8 mouse cellular contexts compared by ENCODE assay signal in genomic region chr7:19227883-19228792, GRCm38 (mm10). TPM values are rescaled to one million over a fixed set of nuclear protein-coding genes. Genes with fewer than 3 reads are reported as not detected.
DNase-seq lines count a peak whose midpoint lies in the region; ATAC-seq and TF ChIP-seq lines count a peak whose summit lies in the region.

Gene Opa3 (plus strand): TSS chr7:19228334.

- peak within 1 kb of the TSS; percentile 79 for H3K4me2 ChIP-seq in heart, embryonic 11.5 days
- H3K4me2 ChIP-seq in kidney, embryonic 16.5 days (replicated peaks; ENCODE audit: low read depth, low read length): peak within 1 kb of the TSS; percentile 86
- peak within 1 kb of the TSS; percentile 83 for H3K4me2 ChIP-seq in myocyte (ENCODE audit: low read depth)

- peak; percentile 93 for ATAC-seq in heart, embryonic 11.5 days (replicated peaks; ENCODE audit: insufficient number of reproducible peaks, low FRiP score, low TSS enrichment)
- peak; percentile 95 for ATAC-seq in kidney, embryonic 16.5 days (ENCODE audit: low FRiP score, low TSS enrichment)

- H3K36me3 ChIP-seq in C2C12 (ENCODE audit: control insufficient read depth, insufficient read depth): no peaks in the 10 kb centered on the region
- peaks cover 61% of the 10 kb centered on the region for H3K36me3 ChIP-seq in erythroblast, embryonic 14.5 days (ENCODE audit: control insufficient read depth)
- H3K36me3 ChIP-seq in heart, embryonic 11.5 days (ENCODE audit: control insufficient read depth, insufficient read depth, low read length): peaks cover 9% of the 10 kb centered on the region; the same call in 1 of the 2 replicates
- H3K36me3 ChIP-seq in kidney, embryonic 16.5 days (ENCODE audit: insufficient read depth, low read length): no peaks in the 10 kb centered on the region
- H3K36me3 ChIP-seq in liver, adult 2 months (ENCODE audit: control insufficient read depth, insufficient read depth, low read length): no peaks in the 10 kb centered on the region
- H3K36me3 ChIP-seq in myocyte (ENCODE audit: control insufficient read depth, insufficient read depth): no peaks in the 10 kb centered on the region
- H3K36me3 ChIP-seq in splenic B cell, adult 2 months (ENCODE audit: control insufficient read depth, insufficient read depth, low read length, poor library complexity, severe bottlenecking): no peaks in the 10 kb centered on the region; the same call in 1 of the 2 replicates

- H3K9ac ChIP-seq in heart, embryonic 11.5 days (ENCODE audit: low read depth, low read length): peak within 1 kb of the TSS; percentile 91
- H3K9ac ChIP-seq in kidney, embryonic 16.5 days (replicated peaks; ENCODE audit: low read length): peak within 1 kb of the TSS; percentile 85
- peak within 1 kb of the TSS; percentile 86 for H3K9ac ChIP-seq in liver, adult 2 months (ENCODE audit: low read depth, low read length)

- H3K27ac ChIP-seq in heart, embryonic 11.5 days (ENCODE audit: low read depth, low read length): peak within 1 kb of the TSS; percentile 100
- peak within 1 kb of the TSS; percentile 100 for H3K27ac ChIP-seq in kidney, embryonic 16.5 days (ENCODE audit: low read length)
- H3K27ac ChIP-seq in liver, adult 2 months (replicated peaks; ENCODE audit: insufficient read depth, low read depth, low read length): peak within 1 kb of the TSS; percentile 96

- peaks cover 87% of the 10 kb centered on the region for H3K4me1 ChIP-seq in erythroblast, embryonic 14.5 days (ENCODE audit: control insufficient read depth)
- peaks cover 14% of the 10 kb centered on the region for H3K4me1 ChIP-seq in heart, embryonic 11.5 days (ENCODE audit: control insufficient read depth, insufficient read depth, low read length)
- H3K4me1 ChIP-seq in kidney, embryonic 16.5 days (ENCODE audit: insufficient read depth, low read length): peaks cover 20% of the 10 kb centered on the region
- H3K4me1 ChIP-seq in liver, adult 2 months (ENCODE audit: control insufficient read depth, insufficient read depth, low read length): peaks cover 36% of the 10 kb centered on the region

- TF ChIP-seq CTCF in C2C12 (IDR thresholded peaks at IDR 0.05; ENCODE audit: control insufficient read depth, insufficient read depth, insufficient read length): peak; percentile 10
- TF ChIP-seq CTCF in brain, embryonic 14.5 days (IDR thresholded peaks at IDR 0.05; ENCODE audit: borderline replicate concordance, extremely low read depth, insufficient read depth, insufficient read length): peak; percentile 55
- TF ChIP-seq CTCF in liver, adult 2 months (IDR thresholded peaks at IDR 0.05; ENCODE audit: low read depth, low read length): peak; percentile 52; the same call in 1 of the 2 replicates

- H3K79me3 ChIP-seq in C2C12 (ENCODE audit: low read depth): peaks cover 33% of the 10 kb centered on the region

- H3K27me3 ChIP-seq in C2C12 (ENCODE audit: control insufficient read depth, insufficient read depth, insufficient read length) (no peaks in the 10 kb centered on the region), myocyte (ENCODE audit: control insufficient read depth, insufficient read depth, insufficient read length) (no peaks in the 10 kb centered on the region)
- H3K27me3 ChIP-seq in erythroblast, embryonic 14.5 days (ENCODE audit: control insufficient read depth): no peaks in the 10 kb centered on the region
- no peaks in the 10 kb centered on the region for H3K27me3 ChIP-seq in heart, embryonic 11.5 days (ENCODE audit: control insufficient read depth, insufficient read depth, low read length)
- no peaks in the 10 kb centered on the region for H3K27me3 ChIP-seq in kidney, embryonic 16.5 days (ENCODE audit: insufficient read depth, low read length)
- no peaks in the 10 kb centered on the region for H3K27me3 ChIP-seq in liver, adult 2 months (ENCODE audit: control insufficient read depth, insufficient read depth, low read length)
- H3K27me3 ChIP-seq in splenic B cell, adult 2 months (ENCODE audit: control insufficient read depth, insufficient read depth, low read length, poor library complexity, severe bottlenecking): no peaks in the 10 kb centered on the region

- H3K9me3 ChIP-seq in erythroblast, embryonic 14.5 days (ENCODE audit: control insufficient read depth, low read length): no peaks in the 10 kb centered on the region
- no peaks in the 10 kb centered on the region for H3K9me3 ChIP-seq in heart, embryonic 11.5 days (replicated peaks; ENCODE audit: control insufficient read depth, low read length)
- H3K9me3 ChIP-seq in kidney, embryonic 16.5 days (ENCODE audit: low read length): no peaks in the 10 kb centered on the region

- under 1% methylated on average over 89 of the region's 91 CpGs for WGBS in heart, embryonic 11.5 days (ENCODE audit: insufficient replicate concordance)
- under 1% methylated on average over 90 of the region's 91 CpGs for WGBS in kidney, embryonic 16.5 days
- WGBS in liver, adult 2 months: under 1% methylated on average over 91 of the region's 91 CpGs

- DNase-seq in brain, embryonic 14.5 days (ENCODE audit: low read depth): peak; percentile 100
- peak; percentile 98 for DNase-seq in liver, adult 2 months (ENCODE audit: extremely low read depth, low read depth, low spot score)
- peak; percentile 100 for DNase-seq in splenic B cell, adult 2 months (ENCODE audit: low read depth, low spot score)

- H3K79me2 ChIP-seq in C2C12 (ENCODE audit: control insufficient read depth, insufficient read depth): peaks cover 44% of the 10 kb centered on the region
- H3K79me2 ChIP-seq in liver, adult 2 months (ENCODE audit: control insufficient read depth, insufficient read depth, low read length): peaks cover 18% of the 10 kb centered on the region; the same call in 1 of the 2 replicates
- peaks cover 43% of the 10 kb centered on the region for H3K79me2 ChIP-seq in myocyte (ENCODE audit: control insufficient read depth, insufficient read depth)

- TF ChIP-seq POLR2A in brain, embryonic 14.5 days (IDR thresholded peaks at IDR 0.05; ENCODE audit: borderline replicate concordance, extremely low read depth, insufficient read depth, insufficient read length, poor library complexity, severe bottlenecking): peak; percentile 78; the same call in 1 of the 2 replicates
- TF ChIP-seq POLR2A in liver, adult 2 months (IDR thresholded peaks at IDR 0.05; ENCODE audit: extremely low read depth, insufficient read depth, low read length): peak; percentile 84
- peak; percentile 93 for TF ChIP-seq POLR2A in myocyte (IDR thresholded peaks at IDR 0.05; ENCODE audit: insufficient read length, low read depth)

- H3K4me3 ChIP-seq in C2C12 (ENCODE audit: insufficient read depth, poor library complexity, severe bottlenecking) (peak within 1 kb of the TSS; percentile 44), myocyte (peak within 1 kb of the TSS; percentile 73)
- H3K4me3 ChIP-seq in erythroblast, embryonic 14.5 days (replicated peaks): peak within 1 kb of the TSS; percentile 73
- peak within 1 kb of the TSS; percentile 62 for H3K4me3 ChIP-seq in heart, embryonic 11.5 days (ENCODE audit: low read depth, low read length)
- peak within 1 kb of the TSS; percentile 68 for H3K4me3 ChIP-seq in kidney, embryonic 16.5 days (ENCODE audit: low read length)
- H3K4me3 ChIP-seq in liver, adult 2 months (ENCODE audit: insufficient read depth, low read depth, low read length): peak within 1 kb of the TSS; percentile 71

- H3ac ChIP-seq in C2C12 (ENCODE audit: control insufficient read depth, insufficient read length, low read depth) (peak within 1 kb of the TSS; percentile 87), myocyte (ENCODE audit: control insufficient read depth, insufficient read length) (peak within 1 kb of the TSS; percentile 74)

TF ChIP-seq in C2C12, 6 proteins besides CTCF, POLR2A, EP300 and RAD21:
- TF ChIP-seq FOSL1 (IDR thresholded peaks at IDR 0.05; ENCODE audit: insufficient read depth, low read length, poor library complexity, severe bottlenecking): peak; percentile 26
- peak; percentile 59 for TF ChIP-seq MAX (IDR thresholded peaks at IDR 0.05)
- TF ChIP-seq USF1 (IDR thresholded peaks at IDR 0.05; ENCODE audit: low read depth): no peak
- no peak for TF ChIP-seq CEBPB (IDR thresholded peaks at IDR 0.05; ENCODE audit: low read depth)

TF ChIP-seq in myocyte, 11 proteins besides CTCF, POLR2A, EP300 and RAD21:
- TF ChIP-seq E2F4 (IDR thresholded peaks at IDR 0.05; ENCODE audit: insufficient read depth) (peak; percentile 85), SRF (IDR thresholded peaks at IDR 0.05; ENCODE audit: control insufficient read depth, insufficient read length, low read depth) (peak; percentile 77), REST (IDR thresholded peaks at IDR 0.05; ENCODE audit: insufficient read depth, insufficient read length) (no peak), POLR2AphosphoS2 (IDR thresholded peaks at IDR 0.05; ENCODE audit: insufficient read length, low read depth) (peak; percentile 89), MYOD1 (IDR thresholded peaks at IDR 0.05; ENCODE audit: control insufficient read depth in 1 of 3, insufficient read length in 2 of 3, low read depth in 2 of 3) (peak in 1 of 3 experiments; percentile 18), MYOG (IDR thresholded peaks at IDR 0.05; ENCODE audit: control insufficient read depth in 1 of 3, insufficient read depth in 1 of 3, insufficient read length in 2 of 3, low read depth in 2 of 3) (no peak), TCF12 (IDR thresholded peaks at IDR 0.05; ENCODE audit: insufficient read depth, poor library complexity, severe bottlenecking) (no peak), USF1 (IDR thresholded peaks at IDR 0.05; ENCODE audit: low read depth) (no peak), CEBPB (IDR thresholded peaks at IDR 0.05; ENCODE audit: insufficient read depth, poor library complexity, severe bottlenecking) (0 out of 2 replicates have a peak, but pooled peaks have one; percentile 17), TCF3 (IDR thresholded peaks at IDR 0.05; ENCODE audit: insufficient read length, low read depth) (no peak)

RNA-seq across cellular contexts. Expression of gene Opa3, which starts in this region (rescaled TPM):
- 27.5 TPM for polyA plus RNA-seq in C2C12 (2012; fragmentation: generic; extraction: Trizol)
- 31.1 and 33.3 TPM in 2 replicates for polyA plus RNA-seq in brain, embryonic 14.5 days (2012; rRNA removed)
- polyA plus RNA-seq in erythroblast, embryonic 14.5 days (2012): 2.1 and 2.3 TPM in 2 replicates
- polyA plus RNA-seq in heart, embryonic 11.5 days (2014; fragmentation: Nextera tagmentation; extraction: Ambion mirVana): 41.2 and 41.6 TPM in 2 replicates
- 42.9 and 44.6 TPM in 2 replicates for polyA plus RNA-seq in kidney, embryonic 16.5 days (2015; fragmentation: Nextera tagmentation; extraction: Ambion mirVana)
- 12.9 and 16.0 TPM in 2 replicates for total RNA-seq in liver, adult 2 months (2014; rRNA removed)
- polyA plus RNA-seq in liver, adult 2 months (2012; rRNA removed): 34.1 and 40.4 TPM in 2 replicates
- 29.8 TPM for polyA plus RNA-seq in myocyte (2012; fragmentation: generic; extraction: Trizol)

Comparison
In these comparisons a context has a peak if more than half of its experiments do, and no peak if none do; other contexts are left out.
1. Peak in every context shown above with its lines: DNase-seq, ATAC-seq, H3K4me3 ChIP-seq and H3K27ac ChIP-seq.